Mouse (Mus musculus): Measurements from ENCODE around the gene Exo1. TPM values are rescaled to one million over a fixed set of nuclear protein-coding genes. Genes with fewer than 3 reads are reported as not detected.

Gene Exo1
- polyA plus RNA-seq, 1 experiment from 2014 or later: 44.2 TPM

DNA sequence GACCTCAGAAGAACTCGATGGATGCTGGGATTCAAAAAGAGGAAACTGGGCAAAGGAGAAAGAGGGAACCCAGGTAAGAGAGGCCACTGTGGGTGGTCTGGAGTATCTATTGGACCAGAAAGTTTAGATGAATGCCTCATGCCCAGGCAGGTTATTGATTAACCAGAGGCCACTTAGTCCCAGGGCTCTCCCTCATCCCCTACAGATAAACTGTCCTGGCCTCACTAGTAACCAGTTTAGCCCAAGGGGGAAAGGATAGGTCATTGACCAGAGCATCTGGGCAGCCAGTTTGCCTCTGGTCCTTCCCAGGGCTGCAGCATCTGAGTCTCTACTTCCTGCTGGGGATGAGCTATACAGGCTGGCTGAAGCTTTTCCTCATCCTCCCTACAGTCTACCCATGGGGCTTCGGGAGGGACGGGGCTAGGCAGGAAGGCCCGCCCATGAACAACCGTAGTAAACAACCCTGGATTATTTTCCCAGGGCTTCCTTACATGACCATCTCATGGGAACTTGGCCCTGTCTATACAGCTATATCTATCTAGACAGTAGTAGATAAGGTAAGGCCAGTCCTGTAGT is 33.4 kb downstream of the Exo1 start:
- no peaks in the 10 kb centered on the region for H3K27me3 ChIP-seq (replicated peaks)
- no peak for ATAC-seq (ENCODE audit: insufficient number of reproducible peaks, low FRiP score)
- no peaks in the 10 kb centered on the region for H3K9me3 ChIP-seq (replicated peaks)
- H3K4me2 ChIP-seq: no peak overlapping the region
- WGBS: 67% methylated on average over 5 of the region's 5 CpGs
- no peak overlapping the region for H3K9ac ChIP-seq
- H3K36me3 ChIP-seq: peaks cover 15% of the 10 kb centered on the region
- H3K4me1 ChIP-seq (replicated peaks): no peaks in the 10 kb centered on the region; the same call in 1 of the 2 replicates
- H3K4me3 ChIP-seq: no peak overlapping the region
- H3K27ac ChIP-seq (ENCODE audit: poor library complexity, severe bottlenecking): no peak overlapping the region

DNA sequence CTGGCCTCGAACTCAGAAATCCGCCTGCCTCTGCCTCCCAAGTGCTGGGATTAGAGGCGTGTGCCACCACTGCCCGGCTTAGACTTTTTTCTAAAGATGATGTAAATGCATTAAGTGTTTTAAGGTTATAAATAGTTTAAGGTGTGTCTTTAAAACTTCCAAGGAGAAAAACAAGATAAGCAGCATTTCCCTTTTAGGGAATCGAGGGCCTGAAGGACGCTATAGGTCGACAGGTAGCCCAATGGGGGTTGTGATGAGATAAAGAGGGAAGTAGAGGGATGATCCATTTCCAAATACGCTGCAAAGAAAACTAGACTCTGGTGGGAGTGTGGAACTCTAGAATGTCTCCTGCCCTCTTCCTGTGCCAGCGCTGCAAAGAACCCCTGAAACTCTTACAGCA is 39.6 kb downstream of the Exo1 start, which contains the start of gene Gm38100:
Gm38100 (plus strand) TSS at position 301 of the 400 bp plus-strand sequence.
- H3K9me3 ChIP-seq (replicated peaks): no peaks in the 10 kb centered on the region
- H3K27me3 ChIP-seq (replicated peaks): no peaks in the 10 kb centered on the region
- no peak for ATAC-seq (ENCODE audit: insufficient number of reproducible peaks, low FRiP score)
- H3K36me3 ChIP-seq: no peaks in the 10 kb centered on the region
- no peak within 1 kb of the TSS for H3K27ac ChIP-seq (ENCODE audit: poor library complexity, severe bottlenecking)
- 81% methylated on average over 9 of the region's 9 CpGs for WGBS
- no peak within 1 kb of the TSS for H3K9ac ChIP-seq
- no peak within 1 kb of the TSS for H3K4me3 ChIP-seq
- no peak within 1 kb of the TSS for H3K4me2 ChIP-seq
- H3K4me1 ChIP-seq (replicated peaks): no peaks in the 10 kb centered on the region; the same call in 1 of the 2 replicates

DNA sequence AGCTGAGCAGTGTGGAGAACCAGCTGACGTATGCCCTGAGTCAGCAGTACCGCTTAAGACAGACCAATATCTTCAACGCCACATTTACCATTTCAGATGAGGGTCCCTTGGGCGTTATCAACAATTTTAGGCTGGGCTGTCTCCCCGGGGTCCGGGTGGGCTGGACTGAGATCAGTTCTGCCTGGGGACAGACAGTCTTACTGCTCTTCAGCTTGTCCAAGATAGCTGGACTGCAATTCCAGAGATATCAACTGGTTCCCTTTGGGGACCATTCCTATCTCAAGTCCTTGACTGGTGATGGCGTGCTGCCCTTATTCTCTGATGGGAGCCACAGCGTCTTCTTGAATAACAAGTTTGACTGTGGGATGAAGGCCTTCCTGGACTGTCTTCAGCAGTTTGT is 40.7 kb downstream of the Exo1 start:
- Histone ChIP-seq H3K27me3 (replicated peaks) (no peaks in the 10 kb centered on the region), H3K9me3 (replicated peaks) (no peaks in the 10 kb centered on the region), H3K9ac (no peak overlapping the region), H3K36me3 (no peaks in the 10 kb centered on the region), H3K4me1 (replicated peaks) (no peaks in the 10 kb centered on the region; the same call in 1 of the 2 replicates), H3K4me3 (no peak overlapping the region), H3K27ac (ENCODE audit: poor library complexity, severe bottlenecking) (no peak overlapping the region), H3K4me2 (no peak overlapping the region)
- ATAC-seq (ENCODE audit: insufficient number of reproducible peaks, low FRiP score): no peak
- 69% methylated on average over 8 of the region's 8 CpGs for WGBS

DNA sequence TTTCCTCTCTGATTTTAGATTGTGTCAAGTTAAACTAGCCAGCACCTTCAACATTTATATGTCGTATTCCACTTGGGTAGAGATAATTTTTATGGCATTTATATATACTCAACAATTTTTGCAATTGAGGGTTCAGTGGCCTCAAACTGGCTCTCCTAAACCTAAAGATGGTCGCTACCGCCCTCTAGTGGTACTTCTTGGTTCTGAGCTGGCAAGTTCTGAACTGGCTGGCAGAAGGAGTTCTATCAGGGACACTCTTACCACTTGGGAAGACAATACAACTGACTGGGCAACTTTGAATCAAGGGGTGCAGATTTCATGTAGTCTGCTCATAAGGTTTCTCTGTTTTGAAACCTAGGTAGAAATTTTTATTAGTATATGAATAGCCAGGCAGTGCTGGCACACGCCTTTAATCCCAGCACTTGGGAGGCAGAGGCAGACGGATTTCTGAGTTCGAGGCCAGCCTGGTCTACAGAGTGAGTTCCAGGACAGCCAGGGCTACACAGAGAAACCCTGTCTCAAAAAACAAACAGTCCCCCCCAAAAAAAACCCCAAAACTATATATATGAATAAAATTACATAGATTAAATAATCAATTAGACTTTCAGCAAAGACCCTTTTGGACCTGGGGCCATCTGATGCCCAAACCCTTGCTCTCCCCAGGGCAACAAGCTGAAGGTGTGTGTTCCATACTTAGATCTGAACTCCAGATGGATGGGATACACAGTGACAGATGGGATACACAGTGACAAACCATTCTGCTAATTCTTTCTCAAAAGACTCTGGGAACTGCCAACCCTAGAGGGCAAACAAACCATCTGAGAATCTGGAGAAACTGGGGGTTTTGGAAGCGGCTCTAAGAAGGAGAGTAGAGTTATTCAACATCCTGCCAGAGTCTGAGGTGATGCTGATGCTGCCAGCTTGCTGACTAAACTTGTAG is 43.7 kb downstream of the Exo1 start:
- Histone ChIP-seq H3K4me3 (no peak overlapping the region), H3K9me3 (replicated peaks) (no peaks in the 10 kb centered on the region), H3K27me3 (replicated peaks) (no peaks in the 10 kb centered on the region), H3K4me1 (replicated peaks) (no peaks in the 10 kb centered on the region), H3K36me3 (no peaks in the 10 kb centered on the region), H3K4me2 (no peak overlapping the region), H3K27ac (ENCODE audit: poor library complexity, severe bottlenecking) (no peak overlapping the region), H3K9ac (no peak overlapping the region)
- ATAC-seq (ENCODE audit: insufficient number of reproducible peaks, low FRiP score): no peak
- WGBS: 44% methylated on average over 7 of the region's 7 CpGs

DNA sequence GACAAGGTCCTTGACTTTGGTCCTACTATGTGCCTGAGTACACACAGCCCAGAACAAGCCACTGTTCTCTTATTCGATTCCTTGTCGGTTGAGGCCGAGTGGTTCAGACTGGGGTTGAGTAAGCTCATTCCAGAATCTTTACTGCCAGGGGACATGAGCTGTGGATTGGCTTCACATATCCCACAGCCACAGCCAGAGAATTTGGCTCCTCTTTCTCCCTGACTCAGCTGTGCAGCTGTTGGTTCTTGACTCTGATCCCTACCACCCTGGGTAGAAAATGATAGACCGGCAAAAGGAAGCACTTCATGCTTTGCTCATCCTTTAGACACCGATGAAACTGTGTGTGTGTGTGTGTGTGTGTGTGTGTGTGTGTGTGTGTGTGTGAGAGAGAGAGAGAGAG is 51.0 kb downstream of the Exo1 start:
- H3K4me3 ChIP-seq: no peak overlapping the region
- no peak for ATAC-seq (ENCODE audit: insufficient number of reproducible peaks, low FRiP score)
- no peaks in the 10 kb centered on the region for H3K9me3 ChIP-seq (replicated peaks)
- no peaks in the 10 kb centered on the region for H3K36me3 ChIP-seq
- H3K27ac ChIP-seq (ENCODE audit: poor library complexity, severe bottlenecking): no peak overlapping the region
- H3K4me1 ChIP-seq (replicated peaks): no peaks in the 10 kb centered on the region
- H3K9ac ChIP-seq: no peak overlapping the region
- H3K27me3 ChIP-seq (replicated peaks): no peaks in the 10 kb centered on the region
- no peak overlapping the region for H3K4me2 ChIP-seq
- 89% methylated on average over 5 of the region's 5 CpGs for WGBS

DNA sequence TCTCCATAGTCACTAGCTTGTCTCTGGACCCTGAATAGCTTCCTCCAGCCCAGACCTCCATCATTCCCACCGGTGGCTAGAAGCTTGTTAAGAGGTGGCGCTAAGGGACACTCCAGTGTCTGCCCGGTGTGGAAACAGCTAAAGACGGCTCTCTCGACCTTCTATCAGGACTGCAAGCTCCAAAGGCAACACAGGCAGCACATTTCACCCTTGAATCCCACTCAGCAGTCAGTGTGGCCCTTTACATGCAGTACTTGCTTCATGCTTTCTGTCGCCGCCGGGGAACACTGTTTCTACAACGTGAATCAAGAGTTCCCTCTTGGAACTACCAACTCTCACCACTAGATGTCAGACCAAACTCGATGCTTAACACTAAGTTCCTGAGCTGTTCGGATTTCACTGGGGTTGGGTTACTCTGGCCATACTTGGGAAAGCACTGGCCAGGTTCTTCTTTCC is 55.9 kb downstream of the Exo1 start:
- Histone ChIP-seq H3K4me2 (peak overlapping the region; percentile 62), H3K4me3 (peak overlapping the region; percentile 14; the same call in 1 of the 2 replicates), H3K4me1 (replicated peaks) (no peaks in the 10 kb centered on the region), H3K36me3 (no peaks in the 10 kb centered on the region), H3K27me3 (replicated peaks) (no peaks in the 10 kb centered on the region), H3K27ac (ENCODE audit: poor library complexity, severe bottlenecking) (no peak overlapping the region), H3K9me3 (replicated peaks) (no peaks in the 10 kb centered on the region), H3K9ac (peak overlapping the region; percentile 50; the same call in 1 of the 2 replicates)
- ATAC-seq (ENCODE audit: insufficient number of reproducible peaks, low FRiP score): no peak
- 10% methylated on average over 11 of the region's 11 CpGs for WGBS

DNA sequence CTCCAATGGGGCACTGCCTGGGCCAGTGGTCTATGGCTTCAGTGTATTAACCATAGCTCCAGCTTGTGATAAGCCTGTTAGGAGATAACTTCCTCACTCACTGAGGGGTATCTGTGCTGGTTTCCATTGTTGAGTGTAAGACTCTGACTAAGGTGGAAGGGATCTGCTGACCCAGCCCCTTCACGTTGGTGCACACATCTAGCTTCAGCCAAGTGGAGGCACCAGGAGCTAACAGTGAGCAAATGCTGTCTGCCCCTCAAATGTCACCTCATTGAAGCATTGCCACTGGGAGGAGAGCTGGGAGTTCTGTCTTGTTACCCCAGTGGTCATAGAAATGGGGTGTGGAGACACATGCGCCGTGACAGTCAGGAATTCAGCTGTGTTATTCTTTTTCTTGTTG is 58.4 kb downstream of the Exo1 start:
- WGBS: 76% methylated on average over 3 of the region's 3 CpGs

DNA sequence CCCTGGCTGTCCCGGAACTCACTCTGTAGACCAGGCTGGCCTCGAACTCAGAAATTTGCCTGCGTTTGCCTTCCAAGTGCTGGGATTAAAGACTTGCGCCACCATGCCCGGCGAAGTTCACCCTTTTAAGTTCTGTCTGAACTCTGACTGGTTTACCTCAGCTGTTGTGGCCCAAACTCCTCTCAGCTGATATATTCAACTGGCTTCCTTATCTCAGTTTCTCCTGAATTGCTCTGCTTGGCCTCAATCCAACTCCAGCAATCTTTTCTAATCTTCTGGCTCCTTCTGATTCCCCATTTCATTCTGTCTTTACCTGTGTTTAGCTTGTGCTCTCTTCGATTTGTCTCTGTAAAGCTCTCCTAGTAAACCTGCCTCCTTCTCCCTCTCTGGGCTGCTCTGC is 62.8 kb downstream of the Exo1 start:
- ATAC-seq (ENCODE audit: insufficient number of reproducible peaks, low FRiP score): no peak
- Histone ChIP-seq H3K4me3 (no peak overlapping the region), H3K9ac (no peak overlapping the region), H3K27ac (ENCODE audit: poor library complexity, severe bottlenecking) (no peak overlapping the region), H3K4me2 (no peak overlapping the region), H3K27me3 (replicated peaks) (no peaks in the 10 kb centered on the region), H3K36me3 (no peaks in the 10 kb centered on the region), H3K4me1 (replicated peaks) (no peaks in the 10 kb centered on the region), H3K9me3 (replicated peaks) (no peaks in the 10 kb centered on the region)
- 83% methylated on average over 7 of the region's 7 CpGs for WGBS

More for the DNA sequence above, 58.4 kb downstream of the Exo1 start:
- Histone ChIP-seq H3K9me3 (replicated peaks) (no peaks in the 10 kb centered on the region), H3K27me3 (replicated peaks) (no peaks in the 10 kb centered on the region), H3K4me3 (no peak overlapping the region), H3K4me2 (no peak overlapping the region), H3K9ac (no peak overlapping the region), H3K36me3 (no peaks in the 10 kb centered on the region), H3K27ac (ENCODE audit: poor library complexity, severe bottlenecking) (no peak overlapping the region), H3K4me1 (replicated peaks) (no peaks in the 10 kb centered on the region)
- no peak for ATAC-seq (ENCODE audit: insufficient number of reproducible peaks, low FRiP score)

DNA sequence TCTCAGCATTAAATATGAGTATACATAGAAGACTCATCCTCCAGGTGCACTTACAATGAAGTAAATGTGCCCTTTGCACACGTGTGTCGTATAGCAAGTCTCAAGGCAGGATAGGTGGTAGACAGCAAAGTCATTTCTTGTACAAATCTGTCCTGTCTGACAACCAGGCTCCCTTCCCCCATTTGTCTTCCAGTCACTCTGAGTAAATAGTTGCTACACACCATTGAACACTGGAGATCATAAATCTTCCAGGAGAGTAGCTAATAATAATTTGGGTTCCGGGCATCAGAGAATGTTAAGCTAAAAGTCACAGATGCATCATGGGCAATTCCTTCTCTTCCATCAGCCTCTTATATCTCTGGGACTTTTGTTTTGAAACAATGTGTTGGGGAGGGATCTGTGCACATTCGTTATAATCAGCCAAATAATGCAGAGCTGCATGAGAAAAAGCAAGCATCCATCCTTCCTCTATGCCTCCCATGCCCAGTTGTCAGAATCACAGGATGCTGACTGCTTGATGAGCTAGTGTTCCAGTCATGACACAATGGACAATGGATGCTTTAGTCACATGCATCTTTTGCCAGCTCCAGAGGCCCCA is 66.4 kb downstream of the Exo1 start:
- Histone ChIP-seq H3K4me3 (no peak overlapping the region), H3K9me3 (replicated peaks) (no peaks in the 10 kb centered on the region), H3K27me3 (replicated peaks) (no peaks in the 10 kb centered on the region), H3K4me2 (no peak overlapping the region), H3K27ac (ENCODE audit: poor library complexity, severe bottlenecking) (no peak overlapping the region), H3K4me1 (replicated peaks) (no peaks in the 10 kb centered on the region), H3K9ac (no peak overlapping the region), H3K36me3 (no peaks in the 10 kb centered on the region)
- WGBS: 79% methylated on average over 4 of the region's 4 CpGs
- ATAC-seq (ENCODE audit: insufficient number of reproducible peaks, low FRiP score): no peak

DNA sequence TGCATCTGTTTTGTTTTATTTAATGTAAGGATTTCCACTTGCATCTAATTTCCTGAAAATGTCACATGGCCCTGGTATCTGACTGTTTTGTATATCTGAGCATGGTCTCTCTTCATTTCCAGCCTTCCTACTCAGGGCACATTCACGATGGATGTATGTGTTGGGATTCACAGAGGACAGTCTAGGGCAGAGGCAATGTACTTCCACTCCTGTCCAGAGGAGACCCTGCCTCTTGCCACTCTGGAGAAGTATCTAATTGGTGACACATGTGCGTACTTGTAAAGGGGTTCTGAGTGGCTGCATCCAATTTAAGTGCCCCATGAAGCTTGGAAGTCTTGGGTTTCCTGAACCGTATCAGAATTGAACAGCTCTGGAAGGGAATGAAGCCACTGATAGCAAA is 70.0 kb downstream of the Exo1 start:
- 82% methylated on average over 3 of the region's 3 CpGs for WGBS

DNA sequence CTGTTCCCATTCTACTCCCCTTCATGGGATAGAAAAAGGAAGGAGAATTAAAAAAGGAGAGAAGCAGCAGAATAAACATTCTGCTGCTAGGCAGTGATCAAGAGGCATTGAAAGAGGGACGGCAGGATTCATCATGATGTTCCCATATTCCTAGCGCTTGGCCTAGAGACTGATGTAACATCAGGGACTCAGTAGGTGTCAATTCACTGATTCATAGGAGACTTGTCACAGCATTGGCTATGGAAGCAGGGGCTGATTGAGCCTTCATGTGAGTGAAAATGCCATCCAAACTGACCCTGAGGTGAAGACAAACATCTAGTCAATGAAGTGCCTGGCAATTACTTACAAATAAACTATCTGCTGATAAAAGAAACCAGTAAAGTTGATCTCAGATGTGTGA is 70.5 kb downstream of the Exo1 start:
- Histone ChIP-seq H3K36me3 (no peaks in the 10 kb centered on the region), H3K9ac (no peak overlapping the region), H3K4me3 (no peak overlapping the region), H3K4me2 (no peak overlapping the region), H3K27me3 (replicated peaks) (no peaks in the 10 kb centered on the region), H3K9me3 (replicated peaks) (no peaks in the 10 kb centered on the region), H3K4me1 (replicated peaks) (no peaks in the 10 kb centered on the region), H3K27ac (ENCODE audit: poor library complexity, severe bottlenecking) (no peak overlapping the region)
- no peak for ATAC-seq (ENCODE audit: insufficient number of reproducible peaks, low FRiP score)
- WGBS: 91% methylated on average over 2 of the region's 2 CpGs

More for the DNA sequence above, 70.0 kb downstream of the Exo1 start:
- Histone ChIP-seq H3K9me3 (replicated peaks) (no peaks in the 10 kb centered on the region), H3K4me3 (no peak overlapping the region), H3K4me2 (no peak overlapping the region), H3K36me3 (no peaks in the 10 kb centered on the region), H3K9ac (no peak overlapping the region), H3K27me3 (replicated peaks) (no peaks in the 10 kb centered on the region), H3K4me1 (replicated peaks) (no peaks in the 10 kb centered on the region), H3K27ac (ENCODE audit: poor library complexity, severe bottlenecking) (no peak overlapping the region)
- no peak for ATAC-seq (ENCODE audit: insufficient number of reproducible peaks, low FRiP score)

All from heart, embryonic 12.5 days (tissue).